Mouse (Mus musculus): ENCODE measurements at regions not wholly inside any gene's neighbourhood (a gene's known extent, or its start where the extent isn't known, plus 50 kb on each side); places are given as distances from the start of the nearest gene placed in this dataset.

GRCm38 (mm10) chr9:27646100-27646499 is 144.5 kb upstream of the Opcml start:
- WGBS: 71% methylated on average over 8 of the region's 8 CpGs
- no peaks in the 10 kb centered on the region for H3K9me3 ChIP-seq (ENCODE audit: control insufficient read depth, low read length)
- DNase-seq (ENCODE audit: low spot score): no peak
- no peaks in the 10 kb centered on the region for H3K36me3 ChIP-seq (ENCODE audit: control insufficient read depth, insufficient read depth, low read length)
- no peak for TF ChIP-seq POLR2A (IDR thresholded peaks at IDR 0.05; ENCODE audit: borderline replicate concordance, extremely low read depth, insufficient read depth, insufficient read length)
- ATAC-seq (ENCODE audit: low FRiP score, low read depth): no peak
- no peak overlapping the region for H3K4me3 ChIP-seq (replicated peaks; ENCODE audit: low read length)
- no peak overlapping the region for H3K9ac ChIP-seq (ENCODE audit: low read depth, low read length, severe bottlenecking)
- no peaks in the 10 kb centered on the region for H3K27me3 ChIP-seq (ENCODE audit: control insufficient read depth, insufficient read depth, low read length)
- H3K4me2 ChIP-seq (replicated peaks; ENCODE audit: low read depth, low read length, severe bottlenecking): no peak overlapping the region
- H3K4me1 ChIP-seq (ENCODE audit: control insufficient read depth, insufficient read depth, low read length): no peaks in the 10 kb centered on the region
- H3K27ac ChIP-seq (replicated peaks; ENCODE audit: low read depth, low read length): no peak overlapping the region

DNA sequence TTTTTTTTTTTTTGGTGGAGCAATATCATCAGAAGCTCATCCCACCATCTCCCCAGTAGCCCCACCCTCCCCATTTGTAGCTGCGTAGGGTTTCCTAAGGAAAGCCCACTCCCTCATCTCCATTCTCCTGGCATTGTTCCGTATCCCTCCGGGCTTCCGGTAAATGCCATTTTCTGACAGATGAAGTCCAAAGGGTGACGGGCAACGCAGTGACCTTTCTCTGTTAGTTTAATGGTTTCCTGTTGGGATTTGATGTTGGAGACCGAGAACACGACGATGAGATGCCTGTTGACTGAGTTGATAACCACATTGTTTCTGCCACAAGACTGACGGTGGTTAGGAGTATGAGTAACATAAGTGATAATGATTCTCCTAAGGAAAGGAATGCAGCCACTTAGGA is 143.6 kb upstream of the Opcml start:
- Histone ChIP-seq H3K4me1 (ENCODE audit: control insufficient read depth, insufficient read depth, low read length) (no peaks in the 10 kb centered on the region), H3K4me2 (replicated peaks; ENCODE audit: low read depth, low read length, severe bottlenecking) (no peak overlapping the region), H3K27me3 (ENCODE audit: control insufficient read depth, insufficient read depth, low read length) (no peaks in the 10 kb centered on the region), H3K36me3 (ENCODE audit: control insufficient read depth, insufficient read depth, low read length) (no peaks in the 10 kb centered on the region), H3K9me3 (ENCODE audit: control insufficient read depth, low read length) (no peaks in the 10 kb centered on the region), H3K4me3 (replicated peaks; ENCODE audit: low read length) (no peak overlapping the region), H3K27ac (replicated peaks; ENCODE audit: low read depth, low read length) (no peak overlapping the region), H3K9ac (ENCODE audit: low read depth, low read length, severe bottlenecking) (no peak overlapping the region)
- no peak for TF ChIP-seq POLR2A (IDR thresholded peaks at IDR 0.05; ENCODE audit: borderline replicate concordance, extremely low read depth, insufficient read depth, insufficient read length)
- WGBS: 74% methylated on average over 10 of the region's 10 CpGs
- no peak for ATAC-seq (ENCODE audit: low FRiP score, low read depth)
- no peak for DNase-seq (ENCODE audit: low spot score)

- 88% methylated on average over 1 of the region's 1 CpGs for WGBS
- no peak overlapping the region for H3K4me3 ChIP-seq (replicated peaks; ENCODE audit: low read length)
- H3K4me1 ChIP-seq (ENCODE audit: control insufficient read depth, insufficient read depth, low read length): no peaks in the 10 kb centered on the region
- H3K9ac ChIP-seq (ENCODE audit: low read depth, low read length, severe bottlenecking): no peak overlapping the region
- H3K36me3 ChIP-seq (ENCODE audit: control insufficient read depth, insufficient read depth, low read length): no peaks in the 10 kb centered on the region
- no peak for DNase-seq (ENCODE audit: low spot score)
- no peak for ATAC-seq (ENCODE audit: low FRiP score, low read depth)
- no peak for TF ChIP-seq POLR2A (IDR thresholded peaks at IDR 0.05; ENCODE audit: borderline replicate concordance, extremely low read depth, insufficient read depth, insufficient read length)
- H3K27me3 ChIP-seq (ENCODE audit: control insufficient read depth, insufficient read depth, low read length): no peaks in the 10 kb centered on the region
- H3K27ac ChIP-seq (replicated peaks; ENCODE audit: low read depth, low read length): no peak overlapping the region
- H3K9me3 ChIP-seq (ENCODE audit: control insufficient read depth, low read length): no peaks in the 10 kb centered on the region
- H3K4me2 ChIP-seq (replicated peaks; ENCODE audit: low read depth, low read length, severe bottlenecking): no peak overlapping the region
Observed at GRCm38 (mm10) chr9:27658001-27658400, 132.6 kb upstream of the Opcml start.

- Histone ChIP-seq H3K4me1 (ENCODE audit: control insufficient read depth, insufficient read depth, low read length) (no peaks in the 10 kb centered on the region), H3K9me3 (ENCODE audit: control insufficient read depth, low read length) (no peaks in the 10 kb centered on the region), H3K4me2 (replicated peaks; ENCODE audit: low read depth, low read length, severe bottlenecking) (no peak overlapping the region), H3K27me3 (ENCODE audit: control insufficient read depth, insufficient read depth, low read length) (no peaks in the 10 kb centered on the region), H3K36me3 (ENCODE audit: control insufficient read depth, insufficient read depth, low read length) (no peaks in the 10 kb centered on the region), H3K27ac (replicated peaks; ENCODE audit: low read depth, low read length) (no peak overlapping the region), H3K9ac (ENCODE audit: low read depth, low read length, severe bottlenecking) (no peak overlapping the region), H3K4me3 (replicated peaks; ENCODE audit: low read length) (no peak overlapping the region)
- no peak for TF ChIP-seq POLR2A (IDR thresholded peaks at IDR 0.05; ENCODE audit: borderline replicate concordance, extremely low read depth, insufficient read depth, insufficient read length)
- ATAC-seq (ENCODE audit: low FRiP score, low read depth): no peak
- WGBS: 78% methylated on average over 1 of the region's 1 CpGs
- DNase-seq (ENCODE audit: low spot score): no peak
Observed at GRCm38 (mm10) chr9:27661431-27662300, 128.9 kb upstream of the Opcml start.

GRCm38 (mm10) chr9:27663230-27663629 is 127.3 kb upstream of the Opcml start:
- Histone ChIP-seq H3K4me2 (replicated peaks; ENCODE audit: low read depth, low read length, severe bottlenecking) (no peak overlapping the region), H3K27ac (replicated peaks; ENCODE audit: low read depth, low read length) (no peak overlapping the region), H3K4me3 (replicated peaks; ENCODE audit: low read length) (no peak overlapping the region), H3K27me3 (ENCODE audit: control insufficient read depth, insufficient read depth, low read length) (no peaks in the 10 kb centered on the region), H3K9ac (ENCODE audit: low read depth, low read length, severe bottlenecking) (no peak overlapping the region), H3K4me1 (ENCODE audit: control insufficient read depth, insufficient read depth, low read length) (no peaks in the 10 kb centered on the region), H3K36me3 (ENCODE audit: control insufficient read depth, insufficient read depth, low read length) (no peaks in the 10 kb centered on the region), H3K9me3 (ENCODE audit: control insufficient read depth, low read length) (no peaks in the 10 kb centered on the region)
- ATAC-seq (ENCODE audit: low FRiP score, low read depth) (no peak), DNase-seq (ENCODE audit: low spot score) (no peak)
- WGBS: 92% methylated on average over 1 of the region's 1 CpGs
- TF ChIP-seq POLR2A (IDR thresholded peaks at IDR 0.05; ENCODE audit: borderline replicate concordance, extremely low read depth, insufficient read depth, insufficient read length): no peak

All from limb, embryonic 14.5 days (tissue).